Mouse (Mus musculus) intestine, embryonic 15.5 days (tissue): ENCODE data around the gene Klk1b1. TPM values are rescaled to one million over a fixed set of nuclear protein-coding genes. Genes with fewer than 3 reads are reported as not detected.
"Not testable (repeated sequence)": the region's sequence is repeated elsewhere in the genome, so short reads cannot be mapped to it uniquely, and the experiment has no call there.

Source experiments
- ATAC-seq: fragments of 200-750 bp; cut with Nextera tagmentation; 2 replicates; pipeline ENCODE4 v1.8.0; 2017; ENCODE audit warnings: moderate TSS enrichment, moderate library complexity
- H3K27ac ChIP-seq: fragments of 300-500 bp; sonication (generic); 2 replicates; pipeline ENCODE4 v1.5.1; 2015; ENCODE audit warnings: mild to moderate bottlenecking, inconsistent platforms
- H3K27me3 ChIP-seq: fragments of 300-500 bp; sonication (generic); replicated peaks from 2 replicates; pipeline ENCODE4 v1.6.1; 2015; ENCODE audit warnings: inconsistent platforms
- H3K36me3 ChIP-seq: fragments of 300-500 bp; sonication (generic); 2 replicates; pipeline ENCODE4 v1.6.1; 2015; ENCODE audit warnings: inconsistent platforms
- H3K4me1 ChIP-seq: fragments of 300-500 bp; sonication (generic); replicated peaks from 2 replicates; pipeline ENCODE4 v1.6.1; 2015; ENCODE audit warnings: inconsistent platforms
- H3K4me2 ChIP-seq: fragments of 300-500 bp; sonication (generic); replicated peaks from 2 replicates; pipeline ENCODE4 v1.6.1; 2015; ENCODE audit warnings: mild to moderate bottlenecking, inconsistent platforms
- H3K4me3 ChIP-seq: fragments of 300-500 bp; sonication (generic); replicated peaks from 2 replicates; pipeline ENCODE4 v1.5.1; 2015; ENCODE audit warnings: inconsistent platforms
- H3K9ac ChIP-seq: fragments of 300-500 bp; sonication (generic); 2 replicates; pipeline ENCODE4 v1.6.1; 2015; ENCODE audit warnings: inconsistent platforms
- H3K9me3 ChIP-seq: fragments of 300-500 bp; sonication (generic); 2 replicates; pipeline ENCODE4 v1.6.1; 2016; ENCODE audit warnings: inconsistent platforms
- WGBS: fragments of 180-500 bp; shearing (Covaris S2); methylation state at CpG from one replicate; pipeline ENCODE4 v1.1.7; 2015; 5-methylcytosine and 5-hydroxymethylcytosine counted together
- polyA plus RNA-seq: library from polyadenylated mRNA; unstranded; fragments of >200 nt; fragmentation: Nextera tagmentation; extraction: Ambion mirVana; gene quantifications from 2 replicates; pipeline ENCODE4 v1.2.1, GENCODE M21; 2015

Gene Klk1b1
- polyA plus RNA-seq, 1 experiment from 2014 or later, result not detected

DNA sequence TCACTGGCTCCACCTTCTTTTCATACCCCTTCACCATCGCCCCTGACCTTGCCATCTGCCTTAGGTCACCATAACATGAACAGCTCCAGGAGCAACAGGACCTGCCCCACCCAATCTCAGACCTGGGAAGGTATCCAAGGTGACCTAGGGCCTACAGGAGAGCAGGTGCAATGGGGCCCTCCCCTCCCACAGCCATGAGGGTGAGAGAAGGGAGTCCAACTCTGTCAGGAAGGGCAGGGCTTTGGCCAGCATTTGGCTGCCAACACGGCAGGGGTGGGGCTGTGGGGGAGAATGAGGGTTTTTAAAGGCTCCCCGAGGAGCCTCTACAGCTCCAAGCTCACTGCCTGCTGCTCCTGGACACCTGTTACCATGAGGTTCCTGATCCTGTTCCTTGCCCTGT is 24.3 kb upstream of the Klk1b1 start:
- not testable (repeated sequence) for H3K9ac ChIP-seq, H3K36me3 ChIP-seq, H3K27me3 ChIP-seq, H3K4me1 ChIP-seq, H3K4me2 ChIP-seq, H3K4me3 ChIP-seq, H3K27ac ChIP-seq, H3K9me3 ChIP-seq, ATAC-seq
- WGBS, result 68% methylated on average over 3 of the region's 3 CpGs

GRCm38 (mm10) chr7:43944727-43945264 is 21.8 kb upstream of the Klk1b1 start:
- no peaks in the 10 kb centered on the region for H3K9me3 ChIP-seq
- H3K4me1 ChIP-seq, result no peaks in the 10 kb centered on the region
- H3K27me3 ChIP-seq, result no peaks in the 10 kb centered on the region
- H3K36me3 ChIP-seq, result no peaks in the 10 kb centered on the region
- no peak overlapping the region for H3K27ac ChIP-seq
- no peak for ATAC-seq
- no peak overlapping the region for H3K4me3 ChIP-seq
- H3K4me2 ChIP-seq, result no peak overlapping the region
- 83% methylated on average over 3 of the region's 3 CpGs for WGBS
- H3K9ac ChIP-seq, result no peak overlapping the region

DNA sequence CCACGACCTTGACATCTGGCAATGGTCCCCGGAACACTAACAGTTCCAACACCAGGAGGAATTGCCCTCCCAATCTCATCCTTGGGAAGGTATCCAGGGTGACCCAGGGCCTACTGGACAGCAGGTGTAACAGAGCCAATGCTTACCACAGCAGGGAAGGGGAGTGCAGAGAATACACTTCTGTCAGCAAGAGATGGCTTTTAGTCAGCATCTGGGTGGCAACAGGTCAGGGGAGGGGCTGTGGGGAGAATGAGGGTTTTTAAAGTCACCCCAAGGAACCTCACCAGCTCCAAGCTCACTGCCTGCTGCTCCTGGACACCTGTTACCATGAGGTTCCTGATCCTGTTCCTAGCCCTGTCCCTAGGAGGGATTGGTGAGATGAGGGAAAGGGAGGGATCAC is 16.2 kb upstream of the Klk1b1 start, which contains the start of gene Klk1b8:
Gene Klk1b8 (plus strand): TSS at position 301 of the 400 bp plus-strand sequence.
- no peak within 1 kb of the TSS for H3K4me2 ChIP-seq
- H3K9ac ChIP-seq, result no peak within 1 kb of the TSS
- H3K27ac ChIP-seq, result no peak within 1 kb of the TSS
- no peaks in the 10 kb centered on the region for H3K27me3 ChIP-seq
- H3K4me1 ChIP-seq, result no peaks in the 10 kb centered on the region
- 79% methylated on average over 2 of the region's 2 CpGs for WGBS
- no peak for ATAC-seq
- H3K9me3 ChIP-seq, result no peaks in the 10 kb centered on the region
- no peak within 1 kb of the TSS for H3K4me3 ChIP-seq
- no peaks in the 10 kb centered on the region for H3K36me3 ChIP-seq

DNA sequence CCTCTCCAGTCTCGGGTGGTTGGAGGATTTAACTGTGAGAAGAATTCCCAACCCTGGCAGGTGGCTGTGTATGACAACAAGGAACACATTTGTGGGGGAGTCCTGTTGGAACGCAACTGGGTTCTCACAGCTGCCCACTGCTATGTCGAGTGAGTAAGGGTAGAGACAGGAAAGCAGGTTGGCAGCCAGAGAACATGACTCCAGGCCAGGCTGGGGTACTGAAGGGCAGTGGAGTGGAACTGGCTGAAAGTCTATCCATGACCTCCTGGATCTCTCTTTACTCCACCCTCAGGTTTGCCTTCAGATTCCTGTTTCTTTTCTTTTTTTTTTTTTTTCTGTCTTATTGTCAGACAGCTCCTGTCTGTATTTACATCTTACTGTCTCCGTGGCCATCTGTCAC is 13.8 kb upstream of the Klk1b1 start:
- WGBS, result 59% methylated on average over 4 of the region's 4 CpGs
- no peak overlapping the region for H3K27ac ChIP-seq
- no peaks in the 10 kb centered on the region for H3K9me3 ChIP-seq
- no peak overlapping the region for H3K9ac ChIP-seq
- no peak overlapping the region for H3K4me3 ChIP-seq
- no peaks in the 10 kb centered on the region for H3K4me1 ChIP-seq
- ATAC-seq, result no peak
- no peaks in the 10 kb centered on the region for H3K36me3 ChIP-seq
- no peak overlapping the region for H3K4me2 ChIP-seq
- H3K27me3 ChIP-seq, result no peaks in the 10 kb centered on the region

DNA sequence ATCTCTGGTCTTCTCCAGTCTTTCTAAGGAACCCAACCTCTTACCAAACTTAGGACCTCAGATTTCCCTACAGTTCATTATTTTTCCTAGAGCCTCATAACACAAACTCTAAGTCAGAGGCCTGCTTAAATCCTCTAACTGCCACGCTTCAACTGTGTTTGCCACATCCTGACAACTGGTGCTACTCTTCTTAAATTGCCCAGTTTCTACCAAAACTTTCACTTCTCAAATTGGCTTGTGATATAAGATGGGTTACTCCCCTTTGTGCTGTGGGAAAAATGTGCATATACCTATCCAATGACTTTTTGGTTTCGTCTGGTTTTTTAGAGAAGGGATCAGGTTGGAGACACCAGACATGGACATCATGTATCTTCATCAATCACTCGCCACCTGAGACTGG is 507 bp downstream of the Klk1b1 start:
- ATAC-seq, result no peak

DNA sequence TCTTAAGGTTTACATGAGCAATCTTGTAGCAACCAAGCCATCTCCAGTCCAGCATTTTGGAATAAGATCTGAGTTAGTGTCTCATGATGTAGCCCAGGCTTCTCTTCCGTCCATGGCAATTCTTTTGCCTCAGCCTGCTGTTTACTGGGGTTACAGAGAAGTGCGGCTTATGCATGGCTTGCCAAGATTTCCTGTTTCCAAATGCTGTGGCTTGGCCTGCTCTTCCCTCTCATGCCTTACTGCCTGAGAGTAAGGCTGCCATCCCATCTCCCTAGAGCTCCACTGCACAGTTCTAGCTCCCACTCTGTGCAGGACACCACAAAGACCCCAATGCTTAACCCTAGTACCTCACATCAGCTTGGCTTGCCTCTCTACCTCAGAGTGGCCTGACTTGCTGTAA is 1.1 kb downstream of the Klk1b1 start:
- Histone ChIP-seq H3K27me3 (no peaks in the 10 kb centered on the region), H3K36me3 (no peaks in the 10 kb centered on the region), H3K4me1 (no peaks in the 10 kb centered on the region), H3K4me3 (no peak overlapping the region), H3K9me3 (no peaks in the 10 kb centered on the region), H3K4me2 (no peak overlapping the region), H3K27ac (no peak overlapping the region), H3K9ac (no peak overlapping the region)
- 87% methylated on average over 2 of the region's 2 CpGs for WGBS
- no peak for ATAC-seq

More for the DNA sequence above, 507 bp downstream of the Klk1b1 start:
- H3K4me1 ChIP-seq, result no peaks in the 10 kb centered on the region
- WGBS, result 82% methylated on average over 3 of the region's 3 CpGs
- no peaks in the 10 kb centered on the region for H3K27me3 ChIP-seq
- no peak overlapping the region for H3K4me3 ChIP-seq
- H3K9me3 ChIP-seq, result no peaks in the 10 kb centered on the region
- H3K36me3 ChIP-seq, result no peaks in the 10 kb centered on the region
- H3K27ac ChIP-seq, result no peak overlapping the region
- no peak overlapping the region for H3K9ac ChIP-seq
- no peak overlapping the region for H3K4me2 ChIP-seq

DNA sequence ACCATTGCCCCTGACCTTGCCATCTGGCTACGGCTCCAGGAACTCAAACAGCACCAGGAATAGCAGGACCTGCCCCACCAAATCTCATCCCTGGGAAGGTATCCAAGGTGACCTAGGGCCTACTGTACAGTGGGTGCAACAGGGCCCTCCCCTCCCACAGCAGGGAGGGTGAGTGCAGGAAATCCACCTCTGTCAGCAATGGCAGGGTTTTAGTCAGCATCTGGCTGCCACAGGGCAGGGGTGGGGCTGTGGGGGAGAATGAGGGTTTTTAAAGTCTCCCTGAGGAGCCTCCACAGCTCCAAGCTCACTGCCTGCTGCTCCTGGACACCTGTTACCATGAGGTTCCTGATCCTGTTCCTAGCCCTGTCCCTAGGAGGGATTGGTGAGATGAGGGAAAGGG is 9.2 kb downstream of the Klk1b1 start, which contains the start of gene Klk1b9:
Gene Klk1b9 (plus strand): TSS at position 301 of the 400 bp plus-strand sequence.
- H3K4me1 ChIP-seq, H3K4me3 ChIP-seq, H3K4me2 ChIP-seq, H3K27ac ChIP-seq, H3K27me3 ChIP-seq, H3K36me3 ChIP-seq, H3K9me3 ChIP-seq, H3K9ac ChIP-seq, ATAC-seq: not testable (repeated sequence)
- WGBS, result 76% methylated on average over 1 of the region's 1 CpGs

DNA sequence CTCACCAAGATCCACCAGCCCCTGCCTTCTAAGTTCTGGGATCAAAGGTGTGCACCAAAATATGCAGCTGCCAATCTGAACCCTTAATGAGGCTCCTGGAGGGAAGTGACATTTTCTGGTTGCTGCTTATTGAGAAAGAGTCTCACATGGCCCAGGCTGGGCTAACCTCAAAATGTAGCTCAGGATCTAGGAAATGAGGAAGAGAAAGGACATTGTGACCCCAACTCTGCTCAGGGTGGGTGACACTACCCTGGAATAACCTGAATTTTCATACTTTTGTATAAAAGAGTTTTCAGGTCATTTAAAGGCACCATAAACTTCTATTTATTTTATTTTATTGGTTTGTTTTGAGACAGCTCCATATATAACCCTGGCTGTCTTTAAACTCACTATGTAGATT is 19.1 kb downstream of the Klk1b1 start:
- no peak overlapping the region for H3K9ac ChIP-seq
- no peaks in the 10 kb centered on the region for H3K36me3 ChIP-seq
- H3K27me3 ChIP-seq, result no peaks in the 10 kb centered on the region
- no peak overlapping the region for H3K4me3 ChIP-seq
- H3K4me2 ChIP-seq, result no peak overlapping the region
- no peak overlapping the region for H3K27ac ChIP-seq
- no peaks in the 10 kb centered on the region for H3K9me3 ChIP-seq
- H3K4me1 ChIP-seq, result no peaks in the 10 kb centered on the region
- no peak for ATAC-seq

- H3K4me1 ChIP-seq, H3K36me3 ChIP-seq, H3K9ac ChIP-seq, H3K4me3 ChIP-seq, H3K9me3 ChIP-seq, H3K4me2 ChIP-seq, H3K27ac ChIP-seq, ATAC-seq, H3K27me3 ChIP-seq: not testable (repeated sequence)
- WGBS, result 71% methylated on average over 1 of the region's 1 CpGs
These were observed 28.3 kb downstream of the Klk1b1 start for GRCm38 (mm10) chr7:43994821-43995220.

- H3K4me1 ChIP-seq, ATAC-seq, H3K27me3 ChIP-seq, H3K4me3 ChIP-seq, H3K36me3 ChIP-seq, H3K4me2 ChIP-seq, H3K27ac ChIP-seq, H3K9ac ChIP-seq, H3K9me3 ChIP-seq: not testable (repeated sequence)
- 84% methylated on average over 4 of the region's 4 CpGs for WGBS
These were observed 29.0 kb downstream of the Klk1b1 start, which contains the start of gene Klk1b11 for GRCm38 (mm10) chr7:43995577-43995976. Klk1b11 (plus strand) TSS chr7:43995877.

GRCm38 (mm10) chr7:44004847-44005246 is 38.3 kb downstream of the Klk1b1 start:
- no peak overlapping the region for H3K4me3 ChIP-seq
- H3K9me3 ChIP-seq, result no peaks in the 10 kb centered on the region
- no peak for ATAC-seq
- H3K36me3 ChIP-seq, result no peaks in the 10 kb centered on the region
- no peak overlapping the region for H3K27ac ChIP-seq
- H3K9ac ChIP-seq, result no peak overlapping the region
- no peaks in the 10 kb centered on the region for H3K27me3 ChIP-seq
- H3K4me1 ChIP-seq, result no peaks in the 10 kb centered on the region
- no peak overlapping the region for H3K4me2 ChIP-seq

GRCm38 (mm10) chr7:44011868-44012267 is 45.3 kb downstream of the Klk1b1 start, which contains the start of gene Klk1b26:
Klk1b26 (plus strand) TSS chr7:44012168.
- H3K4me1 ChIP-seq, ATAC-seq, H3K4me2 ChIP-seq, H3K4me3 ChIP-seq, H3K9ac ChIP-seq, H3K36me3 ChIP-seq, H3K27me3 ChIP-seq, H3K27ac ChIP-seq, H3K9me3 ChIP-seq: not testable (repeated sequence)

GRCm38 (mm10) chr7:44014666-44015065 is 48.1 kb downstream of the Klk1b1 start:
- not testable (repeated sequence) for ATAC-seq, H3K27me3 ChIP-seq, H3K9me3 ChIP-seq, H3K4me2 ChIP-seq, H3K4me3 ChIP-seq, H3K9ac ChIP-seq, H3K27ac ChIP-seq, H3K4me1 ChIP-seq, H3K36me3 ChIP-seq
- 85% methylated on average over 6 of the region's 6 CpGs for WGBS
